Mouse (Mus musculus) myocyte (in vitro differentiated cells): ENCODE measurements around the gene Snu13. TPM values are rescaled to one million over a fixed set of nuclear protein-coding genes. Genes with fewer than 3 reads are reported as not detected.

Experiments used
- H3K27me3 ChIP-seq: one replicate; pipeline ENCODE4 v1.6.1; 2011; ENCODE audit not compliant: control insufficient read depth, insufficient read depth, insufficient read length
- H3K36me3 ChIP-seq: one replicate; pipeline ENCODE4 v1.6.1; 2011; ENCODE audit not compliant: control insufficient read depth, insufficient read depth
- H3K4me2 ChIP-seq: one replicate; pipeline ENCODE4 v1.6.1; 2011; ENCODE audit warnings: low read depth, control low read depth
- H3K4me3 ChIP-seq: one replicate; pipeline ENCODE4 v1.5.1; 2011; ENCODE audit warnings: mild to moderate bottlenecking, control low read depth, moderate library complexity
- H3K79me2 ChIP-seq: one replicate; pipeline ENCODE4 v1.6.1; 2011; ENCODE audit not compliant: control insufficient read depth, insufficient read depth
- H3ac ChIP-seq: one replicate; pipeline ENCODE4 v1.6.1; 2011; ENCODE audit not compliant: control insufficient read depth, insufficient read length
- CEBPB ChIP-seq: IDR thresholded peaks from 2 replicates; pipeline ENCODE4 v1.6.1; 2011; ENCODE audit warnings: mild to moderate bottlenecking, moderate library complexity; ENCODE audit not compliant: poor library complexity, insufficient read depth, severe bottlenecking
- E2F4 ChIP-seq: IDR thresholded peaks from one replicate; pipeline ENCODE4 v1.6.1; 2011; ENCODE audit warnings: mild to moderate bottlenecking, control low read depth, moderate library complexity; ENCODE audit not compliant: insufficient read depth
- MAX ChIP-seq: IDR thresholded peaks from one replicate; pipeline ENCODE4 v1.6.1; 2011; ENCODE audit warnings: low read depth, mild to moderate bottlenecking, control low read depth
- MYOD1 ChIP-seq, 3 experiments: IDR thresholded peaks; one replicate each; pipeline ENCODE4 v1.6.1; 2011; ENCODE audit warnings: control low read depth in 2 of 3, low read depth in 2 of 3, mild to moderate bottlenecking in 2 of 3, moderate library complexity in 1 of 3; ENCODE audit not compliant: insufficient read length in 2 of 3, control insufficient read depth in 1 of 3
- MYOG ChIP-seq, 3 experiments: IDR thresholded peaks; one replicate each; pipeline ENCODE4 v1.6.1; 2011; ENCODE audit warnings: control low read depth in 2 of 3, low read depth in 2 of 3, mild to moderate bottlenecking in 2 of 3; ENCODE audit not compliant: insufficient read length in 2 of 3, control insufficient read depth in 1 of 3, insufficient read depth in 1 of 3
- POLR2A ChIP-seq: IDR thresholded peaks from one replicate; pipeline ENCODE4 v1.6.1; 2011; ENCODE audit warnings: low read depth, mild to moderate bottlenecking, control low read depth, moderate library complexity; ENCODE audit not compliant: insufficient read length
- POLR2AphosphoS2 ChIP-seq: IDR thresholded peaks from one replicate; pipeline ENCODE4 v1.6.1; 2011; ENCODE audit warnings: low read depth, control low read depth; ENCODE audit not compliant: insufficient read length
- REST ChIP-seq: IDR thresholded peaks from one replicate; pipeline ENCODE4 v1.6.1; 2011; ENCODE audit warnings: mild to moderate bottlenecking, control low read depth, moderate library complexity; ENCODE audit not compliant: insufficient read depth, insufficient read length
- SRF ChIP-seq: IDR thresholded peaks from one replicate; pipeline ENCODE4 v1.6.1; 2011; ENCODE audit warnings: low read depth; ENCODE audit not compliant: control insufficient read depth, insufficient read length
- TCF12 ChIP-seq: IDR thresholded peaks from one replicate; pipeline ENCODE4 v1.6.1; 2011; ENCODE audit warnings: mild to moderate bottlenecking, control low read depth; ENCODE audit not compliant: poor library complexity, insufficient read depth, severe bottlenecking
- TCF3 ChIP-seq: IDR thresholded peaks from one replicate; pipeline ENCODE4 v1.6.1; 2011; ENCODE audit warnings: low read depth, control low read depth; ENCODE audit not compliant: insufficient read length
- USF1 ChIP-seq: IDR thresholded peaks from one replicate; pipeline ENCODE4 v1.6.1; 2011; ENCODE audit warnings: low read depth, mild to moderate bottlenecking, control low read depth, moderate library complexity
- polyA plus RNA-seq: library from polyadenylated mRNA; unstranded; fragments of >200 nt; fragmentation: generic; extraction: Trizol; gene quantifications from one replicate; pipeline ENCODE4 v1.2.1, GENCODE M21; 2012; ENCODE audit warnings: missing spikeins

The Snu13 gene
- polyA plus RNA-seq, 1 experiment: 129 TPM

- Histone ChIP-seq H3K27me3 (peaks cover 68% of the 10 kb centered on the region), H3K36me3 (no peaks in the 10 kb centered on the region), H3ac (no peak overlapping the region), H3K79me2 (no peaks in the 10 kb centered on the region), H3K4me3 (no peak overlapping the region), H3K4me2 (no peak overlapping the region)
- TF ChIP-seq TCF12 (no peak), MYOG (IDR thresholded peaks at IDR 0.05; ENCODE audit: control insufficient read depth in 1 of 3, insufficient read depth in 1 of 3, insufficient read length in 2 of 3, low read depth in 2 of 3) (no peak), REST (no peak), MYOD1 (IDR thresholded peaks at IDR 0.05; ENCODE audit: control insufficient read depth in 1 of 3, insufficient read length in 2 of 3, low read depth in 2 of 3) (no peak), E2F4 (no peak), POLR2AphosphoS2 (no peak), SRF (no peak)
These were observed 33.8 kb upstream of the Snu13 start for GRCm38 (mm10) chr15:82081161-82081560.

GRCm38 (mm10) chr15:82079883-82080282 lies 32.5 kb upstream of the Snu13 start:
- Histone ChIP-seq H3ac (no peak overlapping the region), H3K4me2 (no peak overlapping the region), H3K4me3 (no peak overlapping the region), H3K27me3 (peaks cover 64% of the 10 kb centered on the region), H3K36me3 (no peaks in the 10 kb centered on the region), H3K79me2 (no peaks in the 10 kb centered on the region)
- TF ChIP-seq E2F4: no peak
- no peak for TF ChIP-seq MYOD1 (IDR thresholded peaks at IDR 0.05; ENCODE audit: control insufficient read depth in 1 of 3, insufficient read length in 2 of 3, low read depth in 2 of 3)
- TF ChIP-seq POLR2AphosphoS2: no peak
- peak; percentile 75 for TF ChIP-seq REST
- TF ChIP-seq MYOG (IDR thresholded peaks at IDR 0.05; ENCODE audit: control insufficient read depth in 1 of 3, insufficient read depth in 1 of 3, insufficient read length in 2 of 3, low read depth in 2 of 3): no peak

DNA sequence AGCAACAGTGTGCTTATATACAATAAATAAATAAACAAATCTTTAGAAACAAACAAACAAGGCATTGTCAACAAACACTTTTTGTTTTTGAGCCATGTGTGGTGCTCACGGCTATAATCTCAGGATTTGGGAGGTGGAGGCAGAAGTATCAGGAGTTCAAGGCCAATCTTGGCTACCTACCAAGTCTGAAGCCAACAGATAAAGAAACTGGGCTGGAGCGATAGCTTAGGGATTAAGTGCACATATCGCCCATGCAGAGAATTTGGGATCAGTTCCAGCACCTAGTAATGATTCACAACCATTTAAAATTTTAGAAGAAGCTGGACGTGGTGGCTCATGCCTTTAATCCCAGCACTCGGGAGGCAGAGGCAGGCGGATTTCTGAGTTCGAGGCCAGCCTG lies 26.1 kb upstream of the Snu13 start:
- H3ac ChIP-seq: no peak overlapping the region
- no peaks in the 10 kb centered on the region for H3K79me2 ChIP-seq
- no peak overlapping the region for H3K4me3 ChIP-seq
- H3K36me3 ChIP-seq: no peaks in the 10 kb centered on the region
- no peak overlapping the region for H3K4me2 ChIP-seq
- peaks cover 48% of the 10 kb centered on the region for H3K27me3 ChIP-seq
- TF ChIP-seq POLR2A (no peak), POLR2AphosphoS2 (no peak), MYOG (IDR thresholded peaks at IDR 0.05; ENCODE audit: control insufficient read depth in 1 of 3, insufficient read depth in 1 of 3, insufficient read length in 2 of 3, low read depth in 2 of 3) (no peak), USF1 (no peak)

- H3K4me3 ChIP-seq: no peak overlapping the region
- H3K79me2 ChIP-seq: no peaks in the 10 kb centered on the region
- H3ac ChIP-seq: no peak overlapping the region
- no peak for TF ChIP-seq USF1
- TF ChIP-seq TCF12: no peak
- TF ChIP-seq MAX: no peak
- no peak for TF ChIP-seq REST
- no peak for TF ChIP-seq POLR2A
- TF ChIP-seq TCF3: no peak
- no peak for TF ChIP-seq CEBPB
- no peak for TF ChIP-seq E2F4
- no peaks in the 10 kb centered on the region for H3K36me3 ChIP-seq
- H3K27me3 ChIP-seq: peaks cover 41% of the 10 kb centered on the region
- no peak overlapping the region for H3K4me2 ChIP-seq
These were observed 24.5 kb upstream of the Snu13 start for GRCm38 (mm10) chr15:82071816-82072469.

- no peaks in the 10 kb centered on the region for H3K36me3 ChIP-seq
- H3ac ChIP-seq: no peak within 1 kb of the TSS
- peaks cover 39% of the 10 kb centered on the region for H3K27me3 ChIP-seq
- TF ChIP-seq TCF12 (no peak), MYOD1 (IDR thresholded peaks at IDR 0.05; ENCODE audit: control insufficient read depth in 1 of 3, insufficient read length in 2 of 3, low read depth in 2 of 3) (no peak), USF1 (no peak), E2F4 (no peak), POLR2AphosphoS2 (no peak), CEBPB (no peak), SRF (no peak), REST (no peak), POLR2A (no peak), TCF3 (no peak), MYOG (IDR thresholded peaks at IDR 0.05; ENCODE audit: control insufficient read depth in 1 of 3, insufficient read depth in 1 of 3, insufficient read length in 2 of 3, low read depth in 2 of 3) (no peak), MAX (no peak)
- H3K4me2 ChIP-seq: no peak within 1 kb of the TSS
- H3K79me2 ChIP-seq: no peaks in the 10 kb centered on the region
- H3K4me3 ChIP-seq: no peak within 1 kb of the TSS
These were observed 22.5 kb upstream of the Snu13 start, which contains the start of gene Mei1 for GRCm38 (mm10) chr15:82069898-82070297. TSS of gene Mei1 (plus strand) at chr15:82069996.
